Comparison of ENCODE assay signal across 7 mouse cellular contexts in genomic region chr17:27655089-27656010, GRCm38 (mm10). TPM values are rescaled to one million over a fixed set of nuclear protein-coding genes. Genes with fewer than 3 reads are reported as not detected.
DNase-seq lines count a peak whose midpoint lies in the region; ATAC-seq and TF ChIP-seq lines count a peak whose summit lies in the region.

Gene Pacsin1 (plus strand): TSS chr17:27655509.

- peak; percentile 73 for DNase-seq in embryonic facial prominence, embryonic 11.5 days (ENCODE audit: low spot score)
- peak; percentile 86 for DNase-seq in left cerebral cortex, postnatal 25 days (ENCODE audit: low spot score in 2 of 2)

- ATAC-seq in activated CD4-positive, CD25-positive, alpha-beta regulatory T cell, adult 4 months = peak; percentile 77
- ATAC-seq in embryonic facial prominence, embryonic 11.5 days (replicated peaks; ENCODE audit: insufficient number of reproducible peaks, low FRiP score, low TSS enrichment, low read depth) = peak; percentile 60
- ATAC-seq in hindbrain, embryonic 16.5 days = peak; percentile 90
- ATAC-seq in midbrain, embryonic 16.5 days = peak; percentile 91
- ATAC-seq in stomach, embryonic 16.5 days (ENCODE audit: insufficient read depth, low FRiP score) = peak; percentile 52; the same call in 1 of the 2 replicates

- TF ChIP-seq CTCF in E14TG2a.4 (conservative IDR thresholded peaks at IDR 0.05; ENCODE audit: low read length) = no peak

- WGBS in embryonic facial prominence, embryonic 11.5 days = under 1% methylated on average over 56 of the region's 65 CpGs
- 2% methylated on average over 63 of the region's 65 CpGs for WGBS in hindbrain, embryonic 16.5 days
- WGBS in midbrain, embryonic 16.5 days = 1% methylated on average over 55 of the region's 65 CpGs
- WGBS in stomach, embryonic 16.5 days = 3% methylated on average over 63 of the region's 65 CpGs

- intact Hi-C loops in left cerebral cortex, postnatal 25 days (cut with DNase I) = loop anchor here (1.0 to 2.0 kb wide), 4 partner anchors 12 to 29 kb away; no protein-coding TSS in a partner anchor

- H3K4me1 ChIP-seq in E14TG2a.4 (replicated peaks; ENCODE audit: low read depth, low read length) = peaks cover 54% of the 10 kb centered on the region
- H3K4me1 ChIP-seq in embryonic facial prominence, embryonic 11.5 days (ENCODE audit: control insufficient read depth, insufficient read depth, low read length) = peaks cover 9% of the 10 kb centered on the region
- peaks cover 15% of the 10 kb centered on the region for H3K4me1 ChIP-seq in hindbrain, embryonic 16.5 days (ENCODE audit: control insufficient read depth, insufficient read depth, low read depth, low read length)
- H3K4me1 ChIP-seq in midbrain, embryonic 16.5 days (ENCODE audit: control insufficient read depth, insufficient read depth, low read length) = peaks cover 10% of the 10 kb centered on the region
- H3K4me1 ChIP-seq in stomach, embryonic 16.5 days (ENCODE audit: control insufficient read depth, insufficient read depth, low read length) = peaks cover 8% of the 10 kb centered on the region

- H3K9ac ChIP-seq in embryonic facial prominence, embryonic 11.5 days (replicated peaks; ENCODE audit: low read length) = peak within 1 kb of the TSS; percentile 52
- H3K9ac ChIP-seq in hindbrain, embryonic 16.5 days (ENCODE audit: low read depth, low read length) = peak within 1 kb of the TSS; percentile 87
- peak within 1 kb of the TSS; percentile 88 for H3K9ac ChIP-seq in midbrain, embryonic 16.5 days (ENCODE audit: low read depth, low read length)
- H3K9ac ChIP-seq in stomach, embryonic 16.5 days (ENCODE audit: low read length) = peak within 1 kb of the TSS; percentile 57

- peak within 1 kb of the TSS; percentile 92 for H3K4me2 ChIP-seq in embryonic facial prominence, embryonic 11.5 days (ENCODE audit: low read depth, low read length)
- peak within 1 kb of the TSS; percentile 75 for H3K4me2 ChIP-seq in hindbrain, embryonic 16.5 days (ENCODE audit: low read length)
- H3K4me2 ChIP-seq in midbrain, embryonic 16.5 days (ENCODE audit: low read length) = peak within 1 kb of the TSS; percentile 67
- peak within 1 kb of the TSS; percentile 81 for H3K4me2 ChIP-seq in stomach, embryonic 16.5 days (ENCODE audit: low read depth, low read length)

- no peak within 1 kb of the TSS for H3K27ac ChIP-seq in embryonic facial prominence, embryonic 11.5 days (replicated peaks; ENCODE audit: low read depth, low read length)
- peak within 1 kb of the TSS; percentile 77 for H3K27ac ChIP-seq in hindbrain, embryonic 16.5 days (ENCODE audit: low read depth, low read length)
- peak within 1 kb of the TSS; percentile 57 for H3K27ac ChIP-seq in midbrain, embryonic 16.5 days (ENCODE audit: low read length)
- no peak within 1 kb of the TSS for H3K27ac ChIP-seq in stomach, embryonic 16.5 days (ENCODE audit: low read length)

- peaks cover 58% of the 10 kb centered on the region for H3K27me3 ChIP-seq in E14TG2a.4 (ENCODE audit: insufficient read depth, low read length)
- H3K27me3 ChIP-seq in embryonic facial prominence, embryonic 11.5 days (ENCODE audit: control insufficient read depth, insufficient read depth, low read length) = peaks cover 14% of the 10 kb centered on the region; the same call in 1 of the 2 replicates
- no peaks in the 10 kb centered on the region for H3K27me3 ChIP-seq in hindbrain, embryonic 16.5 days (replicated peaks; ENCODE audit: control insufficient read depth, insufficient read depth, low read length)
- H3K27me3 ChIP-seq in midbrain, embryonic 16.5 days (ENCODE audit: control insufficient read depth, insufficient read depth, low read depth, low read length) = no peaks in the 10 kb centered on the region
- H3K27me3 ChIP-seq in stomach, embryonic 16.5 days (ENCODE audit: control insufficient read depth, insufficient read depth, low read length) = peaks cover 27% of the 10 kb centered on the region

- no peaks in the 10 kb centered on the region for H3K9me3 ChIP-seq in E14TG2a.4 (ENCODE audit: low read length)
- no peaks in the 10 kb centered on the region for H3K9me3 ChIP-seq in embryonic facial prominence, embryonic 11.5 days (replicated peaks; ENCODE audit: control insufficient read depth, low read length)
- H3K9me3 ChIP-seq in hindbrain, embryonic 16.5 days (ENCODE audit: control insufficient read depth, low read length) = no peaks in the 10 kb centered on the region
- H3K9me3 ChIP-seq in midbrain, embryonic 16.5 days (replicated peaks; ENCODE audit: control insufficient read depth, low read length, poor library complexity, severe bottlenecking) = no peaks in the 10 kb centered on the region
- no peaks in the 10 kb centered on the region for H3K9me3 ChIP-seq in stomach, embryonic 16.5 days (replicated peaks; ENCODE audit: control insufficient read depth, low read length)

- peak within 1 kb of the TSS; percentile 78 for H3K4me3 ChIP-seq in E14TG2a.4 (replicated peaks; ENCODE audit: low read length)
- peak within 1 kb of the TSS; percentile 48 for H3K4me3 ChIP-seq in embryonic facial prominence, embryonic 11.5 days (ENCODE audit: low read depth, low read length)
- H3K4me3 ChIP-seq in hindbrain, embryonic 16.5 days (ENCODE audit: low read length) = peak within 1 kb of the TSS; percentile 71
- peak within 1 kb of the TSS; percentile 80 for H3K4me3 ChIP-seq in midbrain, embryonic 16.5 days (ENCODE audit: low read depth, low read length)
- peak within 1 kb of the TSS; percentile 49 for H3K4me3 ChIP-seq in stomach, embryonic 16.5 days (replicated peaks; ENCODE audit: low read length)

- no peaks in the 10 kb centered on the region for H3K36me3 ChIP-seq in E14TG2a.4 (ENCODE audit: insufficient read depth, low read length)
- H3K36me3 ChIP-seq in embryonic facial prominence, embryonic 11.5 days (replicated peaks; ENCODE audit: control insufficient read depth, insufficient read depth, low read depth, low read length) = no peaks in the 10 kb centered on the region
- H3K36me3 ChIP-seq in hindbrain, embryonic 16.5 days (ENCODE audit: control insufficient read depth, insufficient read depth, low read length) = no peaks in the 10 kb centered on the region
- no peaks in the 10 kb centered on the region for H3K36me3 ChIP-seq in midbrain, embryonic 16.5 days (ENCODE audit: control insufficient read depth, insufficient read depth, low read length)
- H3K36me3 ChIP-seq in stomach, embryonic 16.5 days (ENCODE audit: control insufficient read depth, insufficient read depth, low read length) = no peaks in the 10 kb centered on the region

RNA-seq across cellular contexts. Expression of gene Pacsin1, which starts in this region (rescaled TPM):
- polyA plus RNA-seq in activated CD4-positive, CD25-positive, alpha-beta regulatory T cell, adult 4 months (2017; shearing (Covaris generic)) = 10 to 100 TPM; 26.9 to 41.1 TPM
- 4.7 and 6.4 TPM in 2 replicates for polyA plus RNA-seq in embryonic facial prominence, embryonic 11.5 days (2014; fragmentation: Nextera tagmentation; extraction: Ambion mirVana)
- polyA plus RNA-seq in hindbrain, embryonic 16.5 days (2015; fragmentation: Nextera tagmentation; extraction: Ambion mirVana) = 67.0 and 77.9 TPM in 2 replicates
- 100 to 1,000 TPM; 428 to 433 TPM for total RNA-seq in left cerebral cortex, postnatal 25 days (2021)
- polyA plus RNA-seq in midbrain, embryonic 16.5 days (2015; fragmentation: Nextera tagmentation; extraction: Ambion mirVana) = 58.9 and 67.7 TPM in 2 replicates
- polyA plus RNA-seq in stomach, embryonic 16.5 days (2015; fragmentation: Nextera tagmentation; extraction: Ambion mirVana) = 1.2 and 1.6 TPM in 2 replicates

Comparison
In these comparisons a context has a peak if more than half of its experiments do, and no peak if none do; other contexts are left out.
1. H3K27ac ChIP-seq: peak in hindbrain, embryonic 16.5 days (single experiment) and midbrain, embryonic 16.5 days (single experiment); none in embryonic facial prominence, embryonic 11.5 days (single experiment) and stomach, embryonic 16.5 days (single experiment).
2. Peak in every context shown above with its lines, with median percentiles within 50 percentile points of each other: H3K4me3 ChIP-seq, ATAC-seq, H3K4me2 ChIP-seq and H3K9ac ChIP-seq.